Mouse (Mus musculus) liver, embryonic 11.5 days (tissue): ENCODE data around the gene Dip2a. TPM values are rescaled to one million over a fixed set of nuclear protein-coding genes. Genes with fewer than 3 reads are reported as not detected.

Experiments used
- ATAC-seq: fragments of 200-750 bp; cut with Nextera tagmentation; replicated peaks from 2 replicates; pipeline ENCODE4 v1.8.0; 2017; ENCODE audit warnings: moderate number of reproducible peaks, mild to moderate bottlenecking, moderate TSS enrichment, moderate library complexity; ENCODE audit not compliant: low FRiP score
- DNase-seq: peaks from one replicate; pipeline ENCODE4 v3.0.0-alpha.2; 2017; ENCODE audit warnings: low spot score
- H3K27ac ChIP-seq: fragments of 300-500 bp; sonication (generic); 2 replicates; pipeline ENCODE4 v1.5.1; 2014; ENCODE audit warnings: mild to moderate bottlenecking, low read depth, low read length, control low read depth
- H3K27me3 ChIP-seq: fragments of 300-500 bp; sonication (generic); replicated peaks from 2 replicates; pipeline ENCODE4 v1.6.1; 2014; ENCODE audit warnings: low read length, mixed read lengths; ENCODE audit not compliant: control insufficient read depth, insufficient read depth
- H3K36me3 ChIP-seq: fragments of 300-500 bp; sonication (generic); 2 replicates; pipeline ENCODE4 v1.6.1; 2014; ENCODE audit warnings: mild to moderate bottlenecking, low read length, moderate library complexity, mixed read lengths; ENCODE audit not compliant: control insufficient read depth, insufficient read depth
- H3K4me1 ChIP-seq: fragments of 300-500 bp; sonication (generic); replicated peaks from 2 replicates; pipeline ENCODE4 v1.6.1; 2014; ENCODE audit warnings: low read length, mixed read lengths; ENCODE audit not compliant: control insufficient read depth, insufficient read depth
- H3K4me2 ChIP-seq: fragments of 300-500 bp; sonication (generic); 2 replicates; pipeline ENCODE4 v1.6.1; 2014; ENCODE audit warnings: mild to moderate bottlenecking, control low read depth, moderate library complexity
- H3K4me3 ChIP-seq: fragments of 300-500 bp; sonication (generic); 2 replicates; pipeline ENCODE4 v1.5.1; 2014; ENCODE audit warnings: low read depth, low read length, control low read depth
- H3K9ac ChIP-seq: fragments of 300-500 bp; sonication (generic); 2 replicates; pipeline ENCODE4 v1.6.1; 2014; ENCODE audit warnings: low read depth, low read length, control low read depth
- H3K9me3 ChIP-seq: fragments of 300-500 bp; sonication (generic); 2 replicates; pipeline ENCODE4 v1.6.1; 2016; ENCODE audit warnings: low read length, inconsistent platforms, mixed read lengths; ENCODE audit not compliant: control insufficient read depth
- WGBS: fragments of 180-500 bp; shearing (Covaris S2); extraction: QIAGEN DNeasy Blood & Tissue Kit; methylation state at CpG from one replicate; pipeline ENCODE4 v1.1.7; 2014; 5-methylcytosine and 5-hydroxymethylcytosine counted together
- polyA plus RNA-seq: library from polyadenylated mRNA; unstranded; fragments of >200 nt; fragmentation: Nextera tagmentation; extraction: Ambion mirVana; gene quantifications from 2 replicates; pipeline ENCODE4 v1.2.1, GENCODE M21; 2014

The Dip2a gene
- polyA plus RNA-seq, 1 experiment from 2014 or later: 2.0 TPM

DNA sequence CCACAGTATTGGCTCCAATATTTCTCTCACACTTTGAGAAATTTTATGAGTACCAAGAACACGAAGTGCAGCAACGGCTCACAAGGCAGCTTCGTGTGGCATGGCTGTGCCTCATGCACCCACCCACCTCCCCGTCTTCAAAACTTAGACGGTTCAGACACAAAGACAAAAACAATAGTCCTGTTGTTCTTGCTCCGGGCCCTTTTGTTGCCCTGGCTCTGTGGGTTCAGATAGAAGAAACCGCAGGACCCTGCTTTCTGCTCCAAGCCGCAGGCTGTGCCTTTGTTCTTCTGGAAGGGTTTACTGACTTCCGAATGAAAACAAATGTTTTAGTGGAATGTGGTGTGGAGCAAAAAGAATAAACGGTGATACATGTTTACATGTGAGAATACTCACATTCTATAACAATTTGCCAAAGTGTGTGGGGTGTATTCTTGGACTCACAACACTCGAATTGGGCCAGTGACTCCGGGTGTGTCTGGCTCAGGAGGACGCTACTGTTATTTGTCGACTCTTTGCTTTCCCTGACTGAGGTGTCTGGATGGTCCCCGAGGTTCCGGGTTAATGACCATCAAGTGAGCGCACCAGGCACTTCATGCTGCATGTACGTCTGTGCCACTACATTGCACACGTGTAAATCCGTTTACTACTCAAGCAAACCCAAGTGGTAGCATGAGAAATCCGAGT is 97.0 kb downstream of the Dip2a start:
- no peaks in the 10 kb centered on the region for H3K4me1 ChIP-seq
- no peak overlapping the region for H3K27ac ChIP-seq
- 78% methylated on average over 21 of the region's 21 CpGs for WGBS

DNA sequence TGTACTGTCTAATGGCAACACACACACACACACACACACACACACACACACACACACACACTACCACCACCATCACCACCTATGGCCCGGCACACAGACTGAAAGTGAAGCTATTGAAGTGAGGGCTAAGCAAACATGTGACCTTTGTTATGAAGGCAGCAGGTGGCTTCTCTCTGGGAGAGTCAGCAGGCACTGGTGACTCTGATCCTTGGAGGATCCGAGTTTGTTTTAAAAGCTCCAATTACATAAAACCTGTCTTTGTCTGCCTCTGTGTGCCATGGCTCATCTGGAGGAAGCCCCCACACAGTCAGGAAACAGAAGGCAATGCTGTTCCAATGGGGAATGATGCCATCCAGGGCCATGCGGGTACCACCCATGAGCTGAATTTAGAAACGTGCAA is 98.5 kb downstream of the Dip2a start:
- no peak overlapping the region for H3K4me2 ChIP-seq
- no peaks in the 10 kb centered on the region for H3K36me3 ChIP-seq
- no peaks in the 10 kb centered on the region for H3K4me1 ChIP-seq
- no peak for ATAC-seq
- no peak overlapping the region for H3K27ac ChIP-seq
- DNase-seq: no peak
- H3K4me3 ChIP-seq: no peak overlapping the region
- no peak overlapping the region for H3K9ac ChIP-seq
- no peaks in the 10 kb centered on the region for H3K9me3 ChIP-seq
- 62% methylated on average over 4 of the region's 4 CpGs for WGBS
- H3K27me3 ChIP-seq: no peaks in the 10 kb centered on the region

More for the DNA sequence above, 97.0 kb downstream of the Dip2a start:
- no peak overlapping the region for H3K4me2 ChIP-seq
- no peaks in the 10 kb centered on the region for H3K9me3 ChIP-seq
- no peak overlapping the region for H3K4me3 ChIP-seq
- no peaks in the 10 kb centered on the region for H3K36me3 ChIP-seq
- DNase-seq (no peak), ATAC-seq (no peak)
- no peak overlapping the region for H3K9ac ChIP-seq
- no peaks in the 10 kb centered on the region for H3K27me3 ChIP-seq

DNA sequence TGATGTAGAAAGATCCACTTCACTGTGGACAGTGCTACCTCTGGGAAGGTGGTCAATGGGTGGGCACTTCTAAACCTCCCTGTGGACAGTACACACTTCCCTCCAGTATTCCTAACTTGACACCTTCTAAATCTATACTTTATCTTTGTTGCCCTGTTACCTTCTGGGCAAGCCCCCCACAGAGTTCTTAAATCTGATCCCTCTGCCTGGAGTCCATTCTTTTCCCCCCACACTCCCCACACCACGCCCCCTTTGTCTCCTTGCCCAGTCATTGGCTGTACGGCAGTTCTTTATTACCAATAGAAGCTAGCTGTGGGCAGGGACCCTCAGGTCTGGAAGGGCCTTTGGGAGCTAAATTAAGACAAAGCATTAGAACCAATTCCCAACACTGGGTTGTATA is 100.0 kb downstream of the Dip2a start:
- H3K27me3 ChIP-seq: no peaks in the 10 kb centered on the region
- ATAC-seq (no peak), DNase-seq (no peak)
- H3K9me3 ChIP-seq: no peaks in the 10 kb centered on the region
- H3K4me1 ChIP-seq: no peaks in the 10 kb centered on the region
- H3K4me3 ChIP-seq: no peak overlapping the region
- H3K36me3 ChIP-seq: no peaks in the 10 kb centered on the region
- H3K27ac ChIP-seq: no peak overlapping the region
- no peak overlapping the region for H3K4me2 ChIP-seq
- H3K9ac ChIP-seq: no peak overlapping the region
- WGBS: 67% methylated on average over 2 of the region's 2 CpGs

GRCm38 (mm10) chr10:76239401-76239800 is 105.7 kb downstream of the Dip2a start:
- Histone ChIP-seq H3K4me3 (no peak overlapping the region), H3K9ac (no peak overlapping the region), H3K9me3 (no peaks in the 10 kb centered on the region), H3K27me3 (no peaks in the 10 kb centered on the region), H3K4me1 (no peaks in the 10 kb centered on the region), H3K4me2 (no peak overlapping the region), H3K27ac (no peak overlapping the region), H3K36me3 (no peaks in the 10 kb centered on the region)
- WGBS: 70% methylated on average over 4 of the region's 4 CpGs
- ATAC-seq (no peak), DNase-seq (no peak)

GRCm38 (mm10) chr10:76237341-76238225 is 107.5 kb downstream of the Dip2a start, which contains the start of gene Prmt2:
Gene Prmt2 (minus strand): TSS chr10:76237865.
- ATAC-seq (peak; percentile 99), DNase-seq (peak; percentile 87)
- WGBS: 1% methylated on average over 46 of the region's 47 CpGs
- Histone ChIP-seq H3K9ac (peak within 1 kb of the TSS; percentile 73), H3K4me3 (peak within 1 kb of the TSS; percentile 64), H3K27me3 (no peaks in the 10 kb centered on the region), H3K4me2 (peak within 1 kb of the TSS; percentile 95), H3K4me1 (no peaks in the 10 kb centered on the region), H3K36me3 (no peaks in the 10 kb centered on the region), H3K9me3 (no peaks in the 10 kb centered on the region), H3K27ac (peak within 1 kb of the TSS; percentile 63; the same call in 1 of the 2 replicates)

DNA sequence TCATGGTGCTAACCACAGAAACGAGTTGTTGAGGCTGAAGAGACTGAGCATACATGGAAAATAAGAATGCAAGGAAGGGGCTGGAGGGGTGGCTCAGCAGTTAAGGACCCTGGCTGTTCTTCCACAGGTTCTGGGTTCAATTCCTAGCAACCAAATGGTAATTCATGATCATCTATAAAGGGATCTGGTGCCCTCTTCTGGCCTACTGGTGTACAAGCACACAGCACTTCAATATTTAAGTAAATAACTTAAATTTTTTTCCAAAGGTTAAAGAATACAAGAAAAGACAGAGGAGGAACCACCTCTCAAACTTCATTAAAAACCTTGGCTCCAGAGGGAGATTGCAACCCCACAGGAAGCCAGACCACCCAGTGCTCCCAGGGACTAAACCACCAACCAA is 115.5 kb downstream of the Dip2a start:
- ATAC-seq (no peak), DNase-seq (no peak)
- no peak overlapping the region for H3K4me2 ChIP-seq
- 58% methylated on average over 1 of the region's 1 CpGs for WGBS
- H3K27me3 ChIP-seq: no peaks in the 10 kb centered on the region
- no peaks in the 10 kb centered on the region for H3K4me1 ChIP-seq
- no peaks in the 10 kb centered on the region for H3K9me3 ChIP-seq
- no peak overlapping the region for H3K4me3 ChIP-seq
- H3K27ac ChIP-seq: no peak overlapping the region
- no peaks in the 10 kb centered on the region for H3K36me3 ChIP-seq
- no peak overlapping the region for H3K9ac ChIP-seq

GRCm38 (mm10) chr10:76225944-76226343 is 119.1 kb downstream of the Dip2a start:
- Histone ChIP-seq H3K27ac (no peak overlapping the region), H3K36me3 (no peaks in the 10 kb centered on the region), H3K4me3 (no peak overlapping the region), H3K9me3 (no peaks in the 10 kb centered on the region), H3K9ac (no peak overlapping the region), H3K4me1 (no peaks in the 10 kb centered on the region), H3K27me3 (no peaks in the 10 kb centered on the region), H3K4me2 (no peak overlapping the region)
- DNase-seq: no peak
- 86% methylated on average over 11 of the region's 11 CpGs for WGBS
- no peak for ATAC-seq

- Histone ChIP-seq H3K9ac (no peak overlapping the region), H3K4me2 (no peak overlapping the region), H3K27ac (no peak overlapping the region), H3K4me1 (no peaks in the 10 kb centered on the region), H3K36me3 (peaks cover 26% of the 10 kb centered on the region), H3K27me3 (no peaks in the 10 kb centered on the region), H3K9me3 (peaks cover 9% of the 10 kb centered on the region; the same call in 1 of the 2 replicates), H3K4me3 (no peak overlapping the region)
- ATAC-seq (no peak), DNase-seq (no peak)
- 80% methylated on average over 9 of the region's 9 CpGs for WGBS
Measured at GRCm38 (mm10) chr10:76218240-76218639, 126.9 kb downstream of the Dip2a start.
